Mouse (Mus musculus): ENCODE results near the gene Dcakd. TPM values are rescaled to one million over a fixed set of nuclear protein-coding genes. Genes with fewer than 3 reads are reported as not detected.

Gene Dcakd
- polyA plus RNA-seq, 1 experiment from 2014 or later, result 41.7 TPM

DNA sequence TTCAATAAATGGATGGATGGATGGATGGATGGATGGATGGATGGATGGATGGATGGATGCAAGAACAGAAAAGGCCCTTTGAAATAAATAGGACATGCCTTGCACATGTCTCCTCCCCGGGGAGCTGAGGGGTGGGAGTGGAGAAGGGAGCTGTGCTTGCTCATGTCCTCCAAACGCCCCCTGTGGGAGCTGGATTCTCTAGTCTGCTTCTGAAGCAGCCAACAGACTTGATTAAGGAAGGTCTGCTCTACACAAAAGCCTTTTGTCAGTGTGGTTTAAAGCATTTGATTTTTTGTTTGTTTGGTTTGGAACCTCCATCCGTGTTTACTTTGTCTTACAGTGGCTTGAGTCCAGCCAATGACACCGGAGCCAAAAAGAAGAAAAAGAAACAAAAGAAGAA lies 14.7 kb upstream of the Dcakd start:
- no peak for ATAC-seq
- H3K36me3 ChIP-seq, result peaks cover 73% of the 10 kb centered on the region
- no peak overlapping the region for H3K4me2 ChIP-seq
- H3K9ac ChIP-seq, result no peak overlapping the region
- no peak overlapping the region for H3K27ac ChIP-seq
- H3K27me3 ChIP-seq (replicated peaks), result no peaks in the 10 kb centered on the region
- H3K4me1 ChIP-seq, result peaks cover 28% of the 10 kb centered on the region
- no peak overlapping the region for H3K4me3 ChIP-seq
- WGBS (ENCODE audit: insufficient replicate concordance), result 81% methylated on average over 4 of the region's 4 CpGs
- no peaks in the 10 kb centered on the region for H3K9me3 ChIP-seq (replicated peaks)

GRCm38 (mm10) chr11:103038037-103038436 lies 9.9 kb upstream of the Dcakd start:
- Histone ChIP-seq H3K4me3 (no peak overlapping the region), H3K9ac (no peak overlapping the region), H3K27ac (no peak overlapping the region), H3K4me1 (peaks cover 48% of the 10 kb centered on the region), H3K36me3 (peaks cover 60% of the 10 kb centered on the region), H3K9me3 (replicated peaks) (no peaks in the 10 kb centered on the region), H3K4me2 (no peak overlapping the region), H3K27me3 (replicated peaks) (no peaks in the 10 kb centered on the region)
- WGBS (ENCODE audit: insufficient replicate concordance), result 66% methylated on average over 6 of the region's 6 CpGs
- no peak for ATAC-seq

DNA sequence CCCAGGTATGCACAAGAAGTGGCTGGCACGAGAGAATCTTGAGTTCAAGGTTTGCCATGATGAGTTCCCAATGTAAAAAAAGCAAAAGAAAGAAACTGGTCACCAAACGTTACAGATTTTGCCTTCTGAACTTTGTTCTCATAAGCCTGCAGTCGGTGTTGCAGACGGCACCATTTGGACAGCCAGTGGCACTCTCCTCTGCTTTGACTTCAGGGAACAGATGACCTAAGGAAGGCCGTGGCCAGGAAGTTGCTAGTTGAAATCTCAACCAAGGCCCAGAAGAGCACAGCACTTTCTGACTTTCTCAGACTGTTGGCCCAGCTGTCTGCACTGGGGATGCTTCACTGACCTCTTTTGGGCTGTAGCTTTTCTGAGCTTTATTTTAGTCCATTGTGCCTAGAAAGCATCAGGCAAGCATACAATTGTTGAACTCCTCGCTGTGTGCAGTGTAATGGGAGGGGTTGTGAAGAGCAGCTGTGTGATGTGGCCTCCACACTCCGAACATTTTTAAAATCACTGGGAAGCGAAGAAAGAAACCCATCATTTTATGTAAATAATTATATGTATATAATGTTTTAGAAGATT lies 8.8 kb upstream of the Dcakd start:
- H3K36me3 ChIP-seq, result peaks cover 61% of the 10 kb centered on the region

GRCm38 (mm10) chr11:103035007-103035406 lies 6.9 kb upstream of the Dcakd start:
- H3K36me3 ChIP-seq, result peaks cover 70% of the 10 kb centered on the region
- H3K9me3 ChIP-seq (replicated peaks), result no peaks in the 10 kb centered on the region
- H3K4me1 ChIP-seq, result peaks cover 65% of the 10 kb centered on the region
- no peak overlapping the region for H3K4me3 ChIP-seq
- ATAC-seq, result no peak
- WGBS (ENCODE audit: insufficient replicate concordance), result 80% methylated on average over 6 of the region's 6 CpGs
- no peak overlapping the region for H3K9ac ChIP-seq
- H3K27me3 ChIP-seq (replicated peaks), result no peaks in the 10 kb centered on the region
- H3K4me2 ChIP-seq, result no peak overlapping the region
- no peak overlapping the region for H3K27ac ChIP-seq

More for the DNA sequence above, 8.8 kb upstream of the Dcakd start:
- 82% methylated on average over 8 of the region's 8 CpGs for WGBS (ENCODE audit: insufficient replicate concordance)
- ATAC-seq, result no peak
- Histone ChIP-seq H3K9ac (no peak overlapping the region), H3K4me3 (no peak overlapping the region), H3K27ac (no peak overlapping the region), H3K4me2 (no peak overlapping the region), H3K27me3 (replicated peaks) (no peaks in the 10 kb centered on the region), H3K4me1 (peaks cover 59% of the 10 kb centered on the region), H3K9me3 (replicated peaks) (no peaks in the 10 kb centered on the region)

GRCm38 (mm10) chr11:103033030-103033429 lies 4.9 kb upstream of the Dcakd start:
- ATAC-seq, result no peak
- no peaks in the 10 kb centered on the region for H3K27me3 ChIP-seq (replicated peaks)
- peaks cover 61% of the 10 kb centered on the region for H3K4me1 ChIP-seq
- H3K4me3 ChIP-seq, result no peak overlapping the region
- no peaks in the 10 kb centered on the region for H3K9me3 ChIP-seq (replicated peaks)
- H3K27ac ChIP-seq, result no peak overlapping the region
- H3K4me2 ChIP-seq, result no peak overlapping the region
- H3K36me3 ChIP-seq, result peaks cover 57% of the 10 kb centered on the region
- H3K9ac ChIP-seq, result no peak overlapping the region
- WGBS (ENCODE audit: insufficient replicate concordance), result 79% methylated on average over 3 of the region's 3 CpGs

DNA sequence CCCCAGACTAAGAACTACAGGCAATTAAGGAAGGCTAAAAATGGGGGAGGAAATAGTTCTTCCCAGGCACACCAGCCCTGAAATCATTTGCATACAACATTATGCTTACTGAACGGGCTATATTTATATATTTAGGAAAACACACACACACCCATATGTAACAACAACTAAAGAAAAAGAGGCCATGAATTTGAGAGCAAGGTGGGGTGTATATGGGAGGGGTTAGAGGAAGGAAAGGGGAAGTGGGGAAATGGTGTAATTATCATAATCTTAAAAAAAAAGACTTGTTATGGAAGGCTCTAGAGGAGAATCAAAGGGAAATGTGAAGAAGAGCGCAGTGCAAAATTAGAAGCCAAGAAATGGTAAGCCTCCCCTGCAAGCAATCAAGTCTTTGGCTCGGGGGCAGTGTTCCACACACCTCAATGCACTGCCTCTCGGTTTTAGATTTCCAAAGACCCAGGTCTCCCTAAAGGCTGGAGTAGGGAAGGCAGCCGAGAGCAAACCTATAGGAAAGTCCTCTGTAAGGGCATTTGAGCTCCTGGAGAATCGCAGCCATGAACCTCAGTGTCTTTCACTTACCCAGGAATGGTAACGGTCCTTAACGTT lies 460 bp downstream of the Dcakd start:
- no peak for ATAC-seq
- Histone ChIP-seq H3K9me3 (replicated peaks) (no peaks in the 10 kb centered on the region), H3K9ac (peak overlapping the region; percentile 79), H3K4me2 (peak overlapping the region; percentile 84), H3K36me3 (peaks cover 49% of the 10 kb centered on the region), H3K27me3 (replicated peaks) (no peaks in the 10 kb centered on the region), H3K27ac (peak overlapping the region; percentile 93), H3K4me1 (peaks cover 50% of the 10 kb centered on the region), H3K4me3 (peak overlapping the region; percentile 73)
- WGBS (ENCODE audit: insufficient replicate concordance), result 4% methylated on average over 8 of the region's 8 CpGs

- Histone ChIP-seq H3K27me3 (replicated peaks) (no peaks in the 10 kb centered on the region), H3K27ac (peak overlapping the region; percentile 93), H3K9ac (peak overlapping the region; percentile 79), H3K36me3 (peaks cover 44% of the 10 kb centered on the region), H3K4me2 (peak overlapping the region; percentile 84), H3K4me3 (peak overlapping the region; percentile 73), H3K9me3 (replicated peaks) (no peaks in the 10 kb centered on the region), H3K4me1 (peaks cover 42% of the 10 kb centered on the region)
- no peak for ATAC-seq
- WGBS (ENCODE audit: insufficient replicate concordance), result 59% methylated on average over 3 of the region's 3 CpGs
Observed at GRCm38 (mm10) chr11:103026901-103027300, 1.2 kb downstream of the Dcakd start.

GRCm38 (mm10) chr11:103023974-103024373 lies 4.2 kb downstream of the Dcakd start:
- no peak for ATAC-seq
- H3K27me3 ChIP-seq (replicated peaks), result no peaks in the 10 kb centered on the region
- H3K9me3 ChIP-seq (replicated peaks), result no peaks in the 10 kb centered on the region
- peaks cover 51% of the 10 kb centered on the region for H3K36me3 ChIP-seq
- no peak overlapping the region for H3K4me2 ChIP-seq
- WGBS (ENCODE audit: insufficient replicate concordance), result 82% methylated on average over 3 of the region's 3 CpGs
- no peak overlapping the region for H3K9ac ChIP-seq
- peaks cover 22% of the 10 kb centered on the region for H3K4me1 ChIP-seq
- no peak overlapping the region for H3K4me3 ChIP-seq
- no peak overlapping the region for H3K27ac ChIP-seq

- Histone ChIP-seq H3K27me3 (replicated peaks) (no peaks in the 10 kb centered on the region), H3K4me2 (no peak overlapping the region), H3K9me3 (replicated peaks) (no peaks in the 10 kb centered on the region), H3K27ac (no peak overlapping the region), H3K36me3 (peaks cover 43% of the 10 kb centered on the region), H3K4me3 (no peak overlapping the region), H3K4me1 (peaks cover 30% of the 10 kb centered on the region), H3K9ac (no peak overlapping the region)
- no peak for ATAC-seq
- 71% methylated on average over 3 of the region's 3 CpGs for WGBS (ENCODE audit: insufficient replicate concordance)
Observed at GRCm38 (mm10) chr11:103020713-103021335, 7.3 kb downstream of the Dcakd start.

DNA sequence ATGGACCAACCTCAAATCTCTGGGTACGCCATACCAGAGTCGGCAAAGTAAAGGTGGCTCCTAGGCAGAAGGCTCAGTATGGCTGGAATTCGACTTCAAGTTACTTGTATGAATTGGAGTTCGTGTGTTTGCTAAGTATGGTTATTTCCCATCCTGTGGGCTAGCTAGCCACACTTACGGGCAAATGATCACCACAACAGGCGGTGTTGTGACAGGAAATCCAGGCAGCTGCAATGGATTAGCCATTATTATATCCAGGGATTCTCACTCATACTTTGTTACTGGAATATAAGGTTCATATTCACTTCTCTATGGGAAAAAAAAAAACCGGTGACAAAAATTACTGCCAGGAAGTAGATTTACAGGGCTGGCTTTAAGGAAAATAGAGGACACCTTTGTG lies 8.8 kb downstream of the Dcakd start:
- Histone ChIP-seq H3K27ac (no peak overlapping the region), H3K36me3 (peaks cover 35% of the 10 kb centered on the region), H3K4me1 (peaks cover 42% of the 10 kb centered on the region), H3K27me3 (replicated peaks) (no peaks in the 10 kb centered on the region), H3K4me3 (no peak overlapping the region), H3K4me2 (no peak overlapping the region), H3K9ac (no peak overlapping the region), H3K9me3 (replicated peaks) (no peaks in the 10 kb centered on the region)
- 80% methylated on average over 7 of the region's 7 CpGs for WGBS (ENCODE audit: insufficient replicate concordance)
- no peak for ATAC-seq

DNA sequence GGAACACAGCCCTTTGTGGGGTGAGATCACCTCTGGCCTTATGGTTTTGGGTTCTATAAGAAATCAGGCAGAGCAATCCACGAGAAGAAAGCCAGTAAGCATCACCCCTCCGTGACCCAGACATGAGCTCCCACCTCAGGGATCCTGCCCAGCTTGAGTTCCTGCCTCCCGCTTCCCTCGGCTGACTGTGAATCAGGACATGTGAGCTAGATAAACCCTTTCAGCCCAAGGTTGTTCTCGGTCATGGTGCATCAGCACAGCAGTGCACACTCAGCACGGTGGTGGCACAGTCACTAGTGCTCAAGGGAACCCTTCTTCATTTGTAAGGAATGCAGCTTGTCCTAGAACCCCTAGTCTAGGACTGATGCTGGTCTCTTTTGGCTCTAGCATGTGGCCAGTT lies 9.3 kb downstream of the Dcakd start:
- H3K9ac ChIP-seq, result no peak overlapping the region
- 62% methylated on average over 6 of the region's 6 CpGs for WGBS (ENCODE audit: insufficient replicate concordance)
- no peaks in the 10 kb centered on the region for H3K27me3 ChIP-seq (replicated peaks)
- no peak overlapping the region for H3K27ac ChIP-seq
- peaks cover 42% of the 10 kb centered on the region for H3K4me1 ChIP-seq
- H3K4me2 ChIP-seq, result no peak overlapping the region
- H3K9me3 ChIP-seq (replicated peaks), result no peaks in the 10 kb centered on the region
- H3K36me3 ChIP-seq, result peaks cover 35% of the 10 kb centered on the region
- H3K4me3 ChIP-seq, result no peak overlapping the region
- ATAC-seq, result no peak

- H3K27ac ChIP-seq, result 0 out of 2 replicates have a peak overlapping the region, but pooled peaks have one; percentile 48
- H3K4me2 ChIP-seq, result peak overlapping the region; percentile 90
- H3K4me3 ChIP-seq, result no peak overlapping the region
- no peak overlapping the region for H3K9ac ChIP-seq
- 52% methylated on average over 9 of the region's 9 CpGs for WGBS (ENCODE audit: insufficient replicate concordance)
- peaks cover 42% of the 10 kb centered on the region for H3K4me1 ChIP-seq
- H3K27me3 ChIP-seq (replicated peaks), result no peaks in the 10 kb centered on the region
- H3K9me3 ChIP-seq (replicated peaks), result no peaks in the 10 kb centered on the region
- ATAC-seq, result no peak
- peaks cover 40% of the 10 kb centered on the region for H3K36me3 ChIP-seq
Observed at GRCm38 (mm10) chr11:103017661-103018060, 10.5 kb downstream of the Dcakd start.

All from liver, embryonic 12.5 days (tissue).